Mouse (Mus musculus) layer of hippocampus, adult 9-11 months (tissue): ENCODE measurements around the gene Trappc10.
A peak's percentile ranks its signal among the peaks of the same experiment; 100 is the strongest.

Experiments used
- DNase-seq: peaks from one replicate; pipeline ENCODE4 v3.0.0; 2022

Trappc10 gene

GRCm38 (mm10) chr10:78244438-78245224 is at the start of gene Trappc10:
Trappc10 (minus strand) TSS chr10:78244641.
- DNase-seq, result peak; percentile 90

- no peak for DNase-seq
Measured at GRCm38 (mm10) chr10:78293576-78293975, 49.1 kb upstream of the Trappc10 start.

DNA sequence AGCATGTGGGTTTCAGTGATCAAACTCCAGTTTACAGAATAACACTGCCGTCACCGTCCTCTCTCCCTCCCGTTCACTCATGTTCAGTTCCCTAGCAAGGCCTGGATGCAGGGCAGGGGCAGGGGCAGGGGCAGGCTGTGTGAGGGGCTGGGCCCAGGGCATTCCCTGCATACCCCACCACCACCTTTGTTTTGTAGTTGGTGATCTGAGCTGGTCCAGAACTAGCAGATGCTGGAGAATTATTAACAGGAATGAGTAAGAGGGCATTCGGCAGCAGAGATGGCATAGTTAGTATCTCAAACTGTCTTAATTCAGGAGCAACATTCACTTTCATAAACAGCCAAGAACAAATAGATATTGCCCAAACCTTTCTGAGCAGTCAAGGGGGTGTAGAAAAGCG is 47.9 kb upstream of the Trappc10 start:
- DNase-seq, result no peak

GRCm38 (mm10) chr10:78290730-78291535 is 46.5 kb upstream of the Trappc10 start:
- no peak for DNase-seq

- DNase-seq, result no peak
Measured at GRCm38 (mm10) chr10:78288896-78289295, 44.5 kb upstream of the Trappc10 start.

- no peak for DNase-seq
Measured at GRCm38 (mm10) chr10:78288135-78288534, 43.7 kb upstream of the Trappc10 start.

GRCm38 (mm10) chr10:78287465-78288132 is 43.2 kb upstream of the Trappc10 start:
- no peak for DNase-seq

GRCm38 (mm10) chr10:78285959-78286358 is 41.5 kb upstream of the Trappc10 start:
- no peak for DNase-seq

- DNase-seq, result no peak
Measured at GRCm38 (mm10) chr10:78285409-78285808, 41.0 kb upstream of the Trappc10 start.

DNA sequence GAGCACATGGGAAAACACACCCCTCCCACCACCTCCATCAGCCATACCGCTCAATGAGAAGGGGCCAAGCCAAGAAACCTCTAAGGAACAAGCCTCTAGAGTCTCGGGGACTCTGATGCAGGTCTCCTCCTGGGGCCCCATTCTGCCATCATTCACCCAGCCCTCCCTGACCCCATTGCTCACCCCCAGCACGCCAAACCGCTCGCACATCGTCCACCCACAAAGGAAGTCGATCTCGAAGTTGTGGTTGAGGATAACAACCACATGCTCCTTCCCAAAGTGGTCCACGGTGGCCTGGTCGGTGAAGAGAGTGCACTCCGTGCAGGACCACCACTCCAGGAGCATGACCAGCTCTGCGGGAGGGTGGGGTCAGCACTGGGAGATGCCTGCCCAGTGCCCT is 40.4 kb upstream of the Trappc10 start:
- no peak for DNase-seq

- no peak for DNase-seq
Measured at GRCm38 (mm10) chr10:78282411-78282810, 38.0 kb upstream of the Trappc10 start.

DNA sequence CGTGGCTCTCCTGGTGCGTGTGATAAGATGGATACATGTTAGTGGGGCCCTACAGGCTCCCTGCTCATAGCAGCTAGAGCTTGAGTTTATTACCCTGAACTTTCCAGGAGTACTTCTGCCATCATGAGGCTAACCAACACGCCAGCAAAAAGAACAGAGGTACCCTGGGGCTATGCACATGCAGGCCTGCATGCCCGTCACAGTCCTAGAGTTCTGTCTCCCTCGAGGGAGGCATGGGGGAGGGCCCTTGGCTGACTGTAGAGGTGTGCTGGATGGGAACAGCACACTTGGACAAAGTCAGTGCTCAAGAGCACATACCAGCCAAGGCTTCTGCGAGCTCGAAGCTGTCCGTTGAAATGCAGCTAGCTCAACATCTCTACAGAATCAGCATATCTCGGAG is 36.0 kb upstream of the Trappc10 start:
- DNase-seq, result no peak

DNA sequence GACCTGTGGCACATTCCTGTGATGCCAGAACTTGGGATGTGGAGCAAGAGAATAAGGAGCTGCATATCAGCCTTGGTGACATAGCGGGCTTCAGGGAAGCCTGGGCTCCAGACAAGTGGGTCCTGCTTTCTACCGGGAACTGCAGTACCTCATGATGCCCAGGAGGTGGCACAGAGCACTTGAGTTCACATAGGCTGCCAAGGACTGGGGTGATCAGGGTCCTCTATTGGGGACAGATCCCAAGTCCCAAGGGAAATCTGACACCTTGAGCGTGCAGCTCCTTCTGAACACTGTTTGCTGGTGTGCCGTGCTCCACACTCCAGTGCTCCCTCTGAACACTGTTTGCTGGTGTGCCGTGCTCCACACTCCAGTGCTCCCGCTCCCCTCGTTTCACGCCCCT is 34.8 kb upstream of the Trappc10 start:
- DNase-seq, result peak; percentile 44

DNA sequence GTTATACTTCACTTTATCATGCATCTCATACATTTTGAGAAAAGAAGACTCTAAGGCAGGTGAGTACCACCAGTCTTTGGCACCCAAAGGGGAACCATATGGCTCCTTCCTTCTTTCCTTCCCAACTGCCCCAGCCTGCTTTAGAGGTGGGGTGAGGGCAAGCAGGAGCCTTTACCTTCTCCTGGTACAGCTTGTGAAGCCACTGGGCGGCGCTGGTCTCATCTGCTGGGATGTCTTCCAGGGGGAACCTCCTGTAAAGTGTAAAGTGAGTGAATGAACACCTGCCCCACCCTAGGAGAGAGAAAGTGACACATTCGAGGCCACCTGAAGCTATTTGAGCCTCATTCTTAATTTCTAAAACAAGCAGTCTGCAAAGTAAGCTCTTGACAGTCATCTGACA is 33.4 kb upstream of the Trappc10 start:
- DNase-seq, result no peak

DNA sequence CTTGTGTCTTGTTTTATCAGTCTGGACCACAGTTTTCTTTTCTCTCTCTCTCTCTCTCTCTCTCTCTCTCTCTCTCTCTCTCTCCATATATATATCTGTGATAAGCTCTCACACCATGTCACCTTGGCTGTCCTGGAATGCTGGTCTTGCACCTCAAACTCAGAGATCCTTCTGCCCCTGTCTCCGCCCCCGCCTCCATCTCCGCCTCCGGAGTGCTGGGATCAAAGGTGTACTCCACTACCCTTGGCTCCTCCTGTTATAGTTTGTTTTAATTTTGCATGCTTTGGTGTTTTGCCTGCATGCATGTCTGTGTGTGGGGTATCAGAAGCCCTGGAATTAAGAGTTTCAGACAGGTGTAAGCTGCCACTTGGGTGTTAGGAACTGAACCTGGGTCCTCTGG is 31.8 kb upstream of the Trappc10 start:
- DNase-seq, result no peak

GRCm38 (mm10) chr10:78272932-78273331 is 28.5 kb upstream of the Trappc10 start:
- no peak for DNase-seq

GRCm38 (mm10) chr10:78265881-78266280 is 21.4 kb upstream of the Trappc10 start:
- DNase-seq, result no peak

GRCm38 (mm10) chr10:78264735-78265134 is 20.3 kb upstream of the Trappc10 start:
- DNase-seq, result no peak

- no peak for DNase-seq
Measured at GRCm38 (mm10) chr10:78260916-78261650, 16.6 kb upstream of the Trappc10 start.

GRCm38 (mm10) chr10:78260322-78260721 is 15.9 kb upstream of the Trappc10 start:
- DNase-seq, result no peak

- no peak for DNase-seq
Measured at GRCm38 (mm10) chr10:78259702-78260101, 15.3 kb upstream of the Trappc10 start.

DNA sequence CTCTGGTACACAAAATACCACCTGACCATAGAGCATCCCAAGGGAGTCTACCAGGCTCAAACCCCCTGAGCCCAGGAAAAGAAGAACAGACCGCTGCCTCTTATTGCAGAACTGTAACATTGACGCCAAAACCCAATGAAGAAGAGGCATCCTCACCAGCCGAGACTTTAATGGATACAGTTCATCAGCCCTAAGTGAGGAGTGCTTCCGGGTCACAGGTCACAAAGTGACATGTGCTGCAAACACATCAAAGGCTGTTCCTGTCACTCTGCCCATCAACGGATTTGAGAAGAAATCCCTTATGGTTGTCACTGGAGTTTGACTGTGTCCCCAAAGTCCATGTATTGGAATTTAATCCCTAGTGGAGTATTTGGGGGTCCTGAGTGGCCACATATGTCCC is 14.8 kb upstream of the Trappc10 start:
- DNase-seq, result no peak

DNA sequence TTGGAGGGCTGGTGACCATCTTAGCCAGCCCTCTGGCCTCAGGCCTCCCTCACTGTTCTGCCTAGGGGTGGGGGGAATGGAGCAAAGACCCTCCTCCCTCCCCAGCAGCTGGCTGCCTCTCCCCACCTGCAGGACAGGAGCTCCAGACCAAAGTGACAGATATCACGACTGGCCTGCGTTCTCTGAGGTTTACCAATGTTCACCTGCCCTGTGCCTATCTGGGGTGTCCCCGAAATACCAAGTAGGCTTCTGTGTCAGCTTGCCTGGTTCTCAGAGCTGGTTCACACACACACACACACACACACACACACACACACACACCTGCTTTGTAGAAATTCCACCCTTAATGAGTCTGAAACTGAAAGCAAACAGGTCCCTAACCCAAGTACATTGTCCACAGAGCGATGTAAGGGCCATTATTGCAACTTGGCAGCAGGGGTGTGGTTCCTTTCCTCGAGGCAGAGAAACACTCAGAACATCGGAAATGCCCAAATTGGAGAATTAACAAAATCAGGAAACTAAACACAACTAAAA is 13.8 kb upstream of the Trappc10 start:
- no peak for DNase-seq
